Mouse (Mus musculus): ENCODE measurements around the gene Fam186a. TPM values are rescaled to one million over a fixed set of nuclear protein-coding genes. Genes with fewer than 3 reads are reported as not detected.
"Not testable (repeated sequence)": the region's sequence is repeated elsewhere in the genome, so short reads cannot be mapped to it uniquely, and the experiment has no call there.

The Fam186a gene
- not detected in 2 replicates for polyA plus RNA-seq (2016; fragmentation: Nextera tagmentation; extraction: Ambion mirVana)

DNA sequence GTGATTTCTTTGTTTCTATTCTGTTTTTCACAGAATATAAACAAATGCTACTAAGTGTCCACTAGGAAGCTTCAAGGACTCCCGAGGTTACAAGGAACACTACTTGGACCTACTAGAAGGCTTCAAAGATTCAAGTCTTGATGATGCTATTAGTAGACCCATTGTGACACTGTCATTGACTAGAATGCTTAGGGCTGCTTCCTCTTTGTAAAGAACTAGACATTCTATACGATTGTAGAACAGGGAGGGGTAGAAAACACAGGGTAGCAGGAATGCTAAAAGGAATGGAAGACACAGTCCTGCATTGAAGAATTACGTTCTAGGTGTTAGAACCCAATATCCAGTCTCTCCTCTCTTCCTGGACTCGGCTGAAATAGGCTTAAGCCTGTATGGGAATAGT, at the start of gene Fam186a:
Gene Fam186a, minus strand, starts transcription at position 101 of the 400 bp plus-strand sequence.
- Histone ChIP-seq H3K4me3 (replicated peaks) (no peak within 1 kb of the TSS), H3K4me1 (no peaks in the 10 kb centered on the region; the same call in 1 of the 2 replicates), H3K27me3 (no peaks in the 10 kb centered on the region), H3K27ac (no peak within 1 kb of the TSS), H3K9ac (no peak within 1 kb of the TSS), H3K9me3 (no peaks in the 10 kb centered on the region), H3K36me3 (replicated peaks) (no peaks in the 10 kb centered on the region), H3K4me2 (no peak within 1 kb of the TSS)
- WGBS, result 80% methylated on average over 4 of the region's 4 CpGs
- ATAC-seq (ENCODE audit: low FRiP score), result no peak

DNA sequence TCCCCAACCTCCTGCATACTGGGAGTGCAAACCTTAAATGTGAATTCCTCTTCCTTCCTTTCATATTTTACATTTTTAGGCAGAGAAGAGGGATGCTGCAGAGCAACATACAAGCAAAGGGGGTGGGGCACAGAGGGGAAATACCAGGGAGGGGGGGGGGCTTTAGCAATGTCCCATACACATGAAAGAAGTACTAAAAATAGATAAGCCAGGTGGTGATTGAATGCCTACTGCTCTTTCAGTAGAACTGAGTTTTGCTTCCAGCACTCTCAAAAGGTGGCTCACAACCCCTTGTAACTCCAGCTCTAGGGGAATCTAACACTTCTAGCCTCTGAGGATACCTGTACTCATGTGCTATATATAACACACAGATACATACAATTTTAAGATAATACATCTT, 39.3 kb upstream of the Fam186a start:
- no peaks in the 10 kb centered on the region for H3K9me3 ChIP-seq
- no peaks in the 10 kb centered on the region for H3K4me1 ChIP-seq
- no peaks in the 10 kb centered on the region for H3K27me3 ChIP-seq
- no peak for ATAC-seq (ENCODE audit: low FRiP score)
- H3K4me3 ChIP-seq (replicated peaks), result no peak overlapping the region
- no peak overlapping the region for H3K9ac ChIP-seq
- H3K4me2 ChIP-seq, result no peak overlapping the region
- H3K27ac ChIP-seq, result no peak overlapping the region
- H3K36me3 ChIP-seq (replicated peaks), result peaks cover 77% of the 10 kb centered on the region

DNA sequence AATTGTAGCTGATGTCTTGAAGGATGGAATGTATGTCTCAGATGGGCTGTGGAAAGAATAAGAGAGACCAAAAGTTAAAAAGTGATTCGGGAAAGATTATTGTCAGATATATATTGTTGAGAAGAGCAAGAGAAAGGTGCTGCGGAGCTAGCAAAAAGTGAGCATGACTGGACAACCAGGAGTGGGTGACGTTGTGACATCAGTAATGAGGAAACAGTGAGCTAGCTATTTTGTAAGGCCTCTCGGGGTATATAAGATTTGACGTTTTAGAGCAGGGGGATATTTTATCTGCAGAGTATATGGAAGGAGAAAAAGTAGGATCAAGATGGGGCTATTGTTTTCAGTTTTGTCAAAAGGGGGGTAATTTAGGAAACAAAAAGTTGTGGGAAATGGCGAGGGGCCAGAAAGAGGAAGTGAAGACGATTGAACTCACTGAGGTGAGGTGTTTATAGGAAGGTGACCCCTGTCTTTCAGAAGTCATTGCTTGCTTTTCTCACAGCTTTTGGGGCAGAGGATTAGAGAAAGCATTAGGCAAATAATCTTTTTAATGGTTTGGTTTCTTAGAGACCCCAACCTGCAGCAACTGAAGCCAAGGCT, 37.9 kb upstream of the Fam186a start:
- ATAC-seq (ENCODE audit: low FRiP score), result no peak
- H3K27me3 ChIP-seq, result no peaks in the 10 kb centered on the region
- no peaks in the 10 kb centered on the region for H3K4me1 ChIP-seq
- no peaks in the 10 kb centered on the region for H3K9me3 ChIP-seq
- H3K27ac ChIP-seq, result no peak overlapping the region
- H3K4me3 ChIP-seq (replicated peaks), result no peak overlapping the region
- peaks cover 69% of the 10 kb centered on the region for H3K36me3 ChIP-seq (replicated peaks)
- no peak overlapping the region for H3K4me2 ChIP-seq
- 89% methylated on average over 7 of the region's 7 CpGs for WGBS
- no peak overlapping the region for H3K9ac ChIP-seq

DNA sequence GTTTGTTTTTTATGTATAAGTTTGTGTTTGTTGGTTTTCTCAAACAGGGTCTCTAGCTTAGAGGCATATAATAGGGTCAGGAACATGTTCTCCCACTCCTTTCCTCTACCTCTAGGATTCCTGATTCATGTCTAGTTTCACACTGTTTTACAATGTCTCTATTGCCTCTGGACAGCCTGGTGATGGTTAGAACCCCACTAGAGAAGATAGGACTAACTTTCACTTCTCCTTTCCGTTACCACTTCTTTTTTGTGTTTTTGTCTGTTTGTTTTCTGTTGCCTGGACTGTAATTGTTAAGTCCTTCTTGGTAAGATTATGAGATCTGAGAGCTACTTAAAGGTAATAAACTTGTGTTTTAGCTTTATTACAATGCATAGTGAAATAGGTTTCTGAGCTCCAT, 32.5 kb upstream of the Fam186a start:
- Histone ChIP-seq H3K36me3 (replicated peaks) (peaks cover 52% of the 10 kb centered on the region), H3K9ac (no peak overlapping the region), H3K27ac (no peak overlapping the region), H3K27me3 (no peaks in the 10 kb centered on the region), H3K4me3 (replicated peaks) (no peak overlapping the region), H3K9me3 (no peaks in the 10 kb centered on the region), H3K4me2 (no peak overlapping the region), H3K4me1 (no peaks in the 10 kb centered on the region)
- WGBS, result 97% methylated on average over 1 of the region's 1 CpGs
- ATAC-seq (ENCODE audit: low FRiP score), result no peak

DNA sequence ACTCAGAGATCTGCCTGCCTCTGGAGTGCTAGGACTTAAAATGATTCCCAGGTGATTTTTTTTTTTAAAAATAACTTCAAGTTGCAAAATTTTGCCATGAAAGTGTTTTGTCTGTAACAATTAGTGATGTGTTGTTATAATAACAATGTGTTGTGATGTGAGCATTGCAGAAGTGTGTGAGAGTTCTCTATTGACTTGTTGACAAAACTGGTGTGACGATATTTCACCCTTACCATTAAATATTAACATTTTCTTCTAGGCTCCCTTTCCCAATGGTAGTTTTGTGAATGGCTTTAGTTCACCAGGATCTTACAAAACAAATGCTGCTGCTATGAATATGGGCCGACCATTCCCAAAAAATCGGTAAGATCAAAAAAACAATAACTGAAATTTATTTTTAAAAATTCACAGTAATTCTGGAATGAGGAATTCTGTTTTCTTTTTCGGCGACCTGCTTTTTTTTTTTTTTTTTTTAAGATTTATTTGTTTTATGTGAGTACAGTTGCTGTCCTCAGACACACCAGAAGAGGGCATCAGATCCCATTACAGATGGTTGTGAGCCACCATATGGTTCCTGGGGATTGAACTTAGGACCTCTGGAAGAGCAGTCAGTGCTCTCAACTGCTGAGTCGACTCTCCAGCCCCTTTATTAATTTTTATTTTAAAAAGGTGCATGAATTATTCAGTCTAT, 30.4 kb upstream of the Fam186a start:
- H3K27me3 ChIP-seq, result no peaks in the 10 kb centered on the region
- no peaks in the 10 kb centered on the region for H3K9me3 ChIP-seq
- no peak for ATAC-seq (ENCODE audit: low FRiP score)
- no peak overlapping the region for H3K4me3 ChIP-seq (replicated peaks)
- H3K4me2 ChIP-seq, result no peak overlapping the region
- no peak overlapping the region for H3K27ac ChIP-seq
- WGBS, result 93% methylated on average over 6 of the region's 6 CpGs
- H3K36me3 ChIP-seq (replicated peaks), result peaks cover 43% of the 10 kb centered on the region
- no peaks in the 10 kb centered on the region for H3K4me1 ChIP-seq
- H3K9ac ChIP-seq, result no peak overlapping the region

DNA sequence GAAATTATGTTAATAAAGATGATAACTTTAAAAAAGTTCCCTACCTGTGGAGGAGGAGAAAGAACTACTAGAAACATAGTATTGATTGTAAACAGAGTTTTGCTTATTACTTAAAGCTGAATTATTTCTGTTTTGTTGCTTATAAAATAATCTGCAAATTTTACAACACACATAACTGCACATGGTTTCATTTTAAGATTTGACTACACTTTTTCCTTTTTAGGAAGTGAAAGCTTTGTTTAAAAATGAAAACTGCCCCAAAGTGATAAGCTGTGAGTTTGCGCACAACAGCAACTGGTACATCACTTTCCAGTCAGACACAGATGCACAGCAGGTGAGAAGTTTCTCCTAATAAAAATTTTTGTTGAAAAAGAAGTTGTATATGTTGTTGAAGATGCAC, 26.2 kb upstream of the Fam186a start:
- Histone ChIP-seq H3K4me2 (no peak overlapping the region), H3K4me3 (replicated peaks) (no peak overlapping the region), H3K27ac (no peak overlapping the region), H3K9ac (no peak overlapping the region), H3K36me3 (replicated peaks) (peaks cover 45% of the 10 kb centered on the region), H3K27me3 (no peaks in the 10 kb centered on the region), H3K4me1 (no peaks in the 10 kb centered on the region), H3K9me3 (no peaks in the 10 kb centered on the region)
- no peak for ATAC-seq (ENCODE audit: low FRiP score)
- WGBS, result 98% methylated on average over 1 of the region's 1 CpGs

DNA sequence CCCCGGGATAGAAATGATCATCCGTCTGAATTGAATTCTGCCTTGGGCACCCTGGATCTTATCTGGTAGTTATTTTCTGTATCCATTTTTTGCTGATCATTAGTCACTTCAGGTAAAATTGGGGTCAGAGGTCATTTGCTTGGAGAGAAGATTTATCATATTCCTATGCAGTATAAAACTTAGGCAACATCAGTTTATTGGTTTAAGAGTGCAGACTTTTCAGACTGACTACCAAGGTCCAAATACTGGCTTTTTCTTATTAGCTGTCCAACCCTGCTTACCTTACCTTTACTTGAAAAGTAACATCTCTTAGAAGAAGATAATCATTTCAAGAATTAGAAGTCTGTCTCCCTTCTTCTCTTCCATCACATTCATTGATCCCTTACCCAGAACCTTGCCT, 12.9 kb upstream of the Fam186a start:
- WGBS, result 90% methylated on average over 2 of the region's 2 CpGs

DNA sequence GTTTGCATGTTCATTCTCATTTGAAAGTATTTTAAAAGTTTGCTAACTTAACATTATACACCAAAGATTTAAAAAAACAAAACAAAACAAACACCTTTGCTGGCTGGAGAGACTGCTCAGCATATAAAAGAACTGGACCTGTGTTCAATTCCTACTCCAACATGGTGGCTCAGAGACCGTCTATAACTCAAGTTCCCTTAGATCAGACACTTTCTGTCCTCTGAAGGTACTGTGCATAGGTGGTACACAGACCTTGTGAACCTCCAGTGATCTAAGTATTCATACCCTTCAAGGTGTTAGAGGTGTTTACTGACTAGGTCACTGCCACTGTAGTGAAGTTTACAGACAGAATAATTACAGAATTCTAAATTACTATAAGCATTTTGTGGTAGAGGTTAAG, 12.4 kb upstream of the Fam186a start:
- Histone ChIP-seq H3K27me3 (no peaks in the 10 kb centered on the region), H3K27ac (no peak overlapping the region)
- 77% methylated on average over 1 of the region's 1 CpGs for WGBS

More for the DNA sequence above, 12.9 kb upstream of the Fam186a start:
- ATAC-seq (ENCODE audit: low FRiP score), result no peak
- no peak overlapping the region for H3K4me3 ChIP-seq (replicated peaks)
- H3K4me2 ChIP-seq, result no peak overlapping the region
- no peak overlapping the region for H3K27ac ChIP-seq
- no peaks in the 10 kb centered on the region for H3K9me3 ChIP-seq
- no peaks in the 10 kb centered on the region for H3K4me1 ChIP-seq
- H3K36me3 ChIP-seq (replicated peaks), result no peaks in the 10 kb centered on the region
- no peaks in the 10 kb centered on the region for H3K27me3 ChIP-seq
- H3K9ac ChIP-seq, result no peak overlapping the region

DNA sequence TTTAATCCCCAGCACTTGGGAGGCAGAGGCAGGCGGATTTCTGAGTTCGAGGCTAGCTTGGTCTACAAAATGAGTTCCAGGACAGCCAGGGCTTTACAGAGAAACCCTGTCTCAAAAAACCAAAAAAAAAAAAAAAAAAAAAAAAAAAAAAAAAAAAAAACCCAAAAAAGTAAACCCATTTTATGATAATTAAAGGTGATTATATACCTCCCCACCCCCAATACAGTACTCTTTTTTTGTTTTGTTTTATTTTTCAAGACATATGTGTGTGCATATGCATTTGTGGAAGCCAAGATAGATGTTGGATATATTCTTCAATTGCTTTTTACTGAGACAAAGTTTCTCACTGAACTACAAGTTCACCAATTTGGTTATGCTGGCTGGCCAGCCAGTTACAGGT, 9.3 kb upstream of the Fam186a start:
- not testable (repeated sequence) for H3K4me2 ChIP-seq; ATAC-seq (ENCODE audit: low FRiP score); H3K9ac ChIP-seq; H3K9me3 ChIP-seq; H3K27ac ChIP-seq; H3K4me1 ChIP-seq; H3K27me3 ChIP-seq; H3K36me3 ChIP-seq (replicated peaks); H3K4me3 ChIP-seq (replicated peaks)
- 88% methylated on average over 2 of the region's 2 CpGs for WGBS

More for the DNA sequence above, 12.4 kb upstream of the Fam186a start:
- Histone ChIP-seq H3K9me3 (no peaks in the 10 kb centered on the region), H3K4me1 (no peaks in the 10 kb centered on the region), H3K9ac (no peak overlapping the region), H3K4me3 (replicated peaks) (no peak overlapping the region), H3K36me3 (replicated peaks) (no peaks in the 10 kb centered on the region), H3K4me2 (no peak overlapping the region)
- ATAC-seq (ENCODE audit: low FRiP score), result no peak

DNA sequence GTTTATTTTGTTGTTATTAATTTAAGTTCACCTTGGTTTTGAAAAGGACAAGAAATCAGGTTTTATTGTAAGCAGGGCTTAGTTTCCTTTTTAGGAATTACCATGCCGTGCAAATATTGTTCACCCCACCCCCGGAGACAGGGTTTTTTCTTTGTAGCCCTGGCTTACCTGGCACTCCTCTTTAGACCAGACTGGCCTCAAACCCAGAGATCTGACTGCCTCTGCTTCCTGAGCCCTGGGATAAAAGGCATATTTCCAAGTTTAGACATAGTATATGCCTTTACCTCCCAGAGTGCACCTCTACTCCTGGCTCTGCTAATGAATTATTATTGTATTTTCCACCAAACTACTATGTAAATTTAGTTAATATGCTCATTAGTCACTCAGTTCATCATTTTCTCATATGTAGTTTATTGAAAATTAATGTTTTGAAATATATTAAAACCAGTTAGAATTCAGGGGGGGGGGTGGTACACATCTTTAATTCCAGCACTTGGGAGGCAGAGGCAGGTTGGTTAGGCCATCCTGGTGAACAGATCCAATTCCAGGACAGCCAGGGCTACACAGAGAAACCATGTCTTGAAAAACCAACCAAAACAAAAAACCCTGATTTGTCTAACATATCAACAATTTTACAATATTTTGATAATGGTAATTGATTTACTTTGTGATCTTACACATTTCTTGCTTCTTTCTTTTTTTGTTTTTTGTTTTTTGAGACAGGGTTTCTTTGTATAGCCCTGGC, 7.8 kb upstream of the Fam186a start:
- Histone ChIP-seq H3K4me1 (peaks cover 4% of the 10 kb centered on the region), H3K9ac (no peak overlapping the region), H3K9me3 (no peaks in the 10 kb centered on the region), H3K27me3 (no peaks in the 10 kb centered on the region), H3K36me3 (replicated peaks) (no peaks in the 10 kb centered on the region), H3K4me2 (peak overlapping the region; percentile 10; the same call in 1 of the 2 replicates), H3K4me3 (replicated peaks) (no peak overlapping the region), H3K27ac (no peak overlapping the region)
- 89% methylated on average over 2 of the region's 2 CpGs for WGBS
- no peak for ATAC-seq (ENCODE audit: low FRiP score)

DNA sequence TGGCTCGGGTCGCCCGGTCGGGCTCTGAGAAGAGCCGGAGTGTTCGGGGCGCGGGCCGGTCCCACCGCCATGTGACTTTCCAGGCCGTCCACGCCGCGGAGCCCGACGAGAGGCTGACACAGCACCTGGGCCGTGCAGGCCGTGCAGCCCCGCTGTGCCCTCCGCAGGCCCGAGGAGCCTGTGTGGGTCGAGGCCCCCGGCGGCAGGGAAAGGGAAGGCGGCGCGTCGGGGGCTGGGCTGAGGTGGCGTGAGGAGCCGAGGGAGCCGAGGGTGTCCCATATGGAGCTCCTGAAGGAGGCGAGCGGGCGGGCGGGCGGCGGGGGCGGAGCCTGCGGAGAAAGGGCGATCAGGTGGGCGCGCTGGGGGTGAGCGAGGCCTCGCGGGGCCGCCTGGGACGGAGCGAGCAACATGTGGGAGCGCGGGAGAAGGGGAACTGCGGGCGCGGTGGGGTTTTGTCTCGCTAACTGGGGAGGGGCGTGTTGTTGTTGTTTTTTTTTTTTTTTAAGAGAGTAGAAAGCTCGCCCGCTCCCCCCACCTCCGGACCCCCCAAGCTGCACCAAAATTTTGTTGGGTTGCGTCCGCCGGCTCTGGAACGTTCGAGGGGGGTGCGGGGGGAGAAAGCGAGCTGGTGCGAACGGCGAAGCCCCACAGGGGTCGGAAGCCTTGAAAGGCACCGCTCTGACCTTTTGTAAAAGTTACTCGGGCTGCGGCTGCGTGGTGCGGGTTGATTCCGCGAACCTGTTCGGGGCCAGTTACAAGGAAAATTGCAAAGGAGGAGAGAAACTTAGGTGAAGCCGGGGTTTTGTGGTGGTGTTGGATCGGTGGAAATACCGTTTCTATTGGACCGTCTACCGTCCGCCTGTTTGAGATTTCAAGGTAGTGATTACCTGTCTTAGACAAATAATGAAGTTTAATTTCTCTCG, 6.4 kb upstream of the Fam186a start:
- H3K27me3 ChIP-seq, result no peaks in the 10 kb centered on the region
- no peaks in the 10 kb centered on the region for H3K36me3 ChIP-seq (replicated peaks)
- peak overlapping the region; percentile 97 for H3K27ac ChIP-seq
- H3K4me3 ChIP-seq (replicated peaks), result peak overlapping the region; percentile 94
- peak overlapping the region; percentile 81 for H3K9ac ChIP-seq
- peak; percentile 84 for ATAC-seq (ENCODE audit: low FRiP score)
- WGBS, result under 1% methylated on average over 82 of the region's 84 CpGs
- peaks cover 4% of the 10 kb centered on the region for H3K4me1 ChIP-seq
- H3K9me3 ChIP-seq, result no peaks in the 10 kb centered on the region
- H3K4me2 ChIP-seq, result peak overlapping the region; percentile 66

All from forebrain, embryonic 12.5 days (tissue).